Comparison of ENCODE assay signal across 10 mouse cellular contexts in genomic region chr7:66219028-66219793, GRCm38 (mm10).
DNase-seq lines count a peak whose midpoint lies in the region; ATAC-seq and TF ChIP-seq lines count a peak whose summit lies in the region.
"Had no signal": no experiment of that assay in that cellular context is flagged by ENCODE, and none has a peak within 500 bp of the region (broad histone marks: within the 10 kb centered on the region; RNA-seq: fewer than 3 reads in every experiment).

No protein-coding gene starts in this region.

- DNase-seq in heart, postnatal 0 days (ENCODE audit: low spot score): no peak
- DNase-seq in heart, adult 18-20 months: no peak
- DNase-seq in liver: peak; percentile 2
- no peak for DNase-seq in layer of hippocampus, adult 9-11 months
- no peak for DNase-seq in thymus, adult 2 months
- DNase-seq: gastrocnemius, postnatal 36 days had no signal

- TF ChIP-seq POLR2A in thymus, adult 2 months (IDR thresholded peaks at IDR 0.05; ENCODE audit: control insufficient read depth, extremely low read depth, insufficient read depth, low read length, poor library complexity): no peak

- H3K27me3 ChIP-seq in heart, postnatal 0 days (ENCODE audit: control insufficient read depth, insufficient read depth, low read length): no peaks in the 10 kb centered on the region
- no peaks in the 10 kb centered on the region for H3K27me3 ChIP-seq in midbrain, embryonic 13.5 days
- H3K27me3 ChIP-seq in midbrain, embryonic 15.5 days (replicated peaks): no peaks in the 10 kb centered on the region
- no peaks in the 10 kb centered on the region for H3K27me3 ChIP-seq in thymus, adult 2 months (ENCODE audit: control insufficient read depth, insufficient read depth, low read length)

- peaks cover 16% of the 10 kb centered on the region; the same call in 1 of the 2 replicates for H3K4me1 ChIP-seq in heart, postnatal 0 days (ENCODE audit: control insufficient read depth, insufficient read depth)
- H3K4me1 ChIP-seq in midbrain, embryonic 13.5 days (replicated peaks): peaks cover 26% of the 10 kb centered on the region
- H3K4me1 ChIP-seq in midbrain, embryonic 15.5 days: peaks cover 16% of the 10 kb centered on the region
- peaks cover 21% of the 10 kb centered on the region for H3K4me1 ChIP-seq in thymus, adult 2 months (replicated peaks; ENCODE audit: control insufficient read depth, insufficient read depth, low read length)

- no peak overlapping the region for H3K9ac ChIP-seq in heart, postnatal 0 days (replicated peaks; ENCODE audit: low read depth, low read length)
- H3K9ac ChIP-seq in midbrain, embryonic 13.5 days (replicated peaks): no peak overlapping the region
- no peak overlapping the region for H3K9ac ChIP-seq in midbrain, embryonic 15.5 days
- H3K9ac ChIP-seq: liver, embryonic 14.5 days had no signal

- H3K9me3 ChIP-seq in heart, postnatal 0 days (replicated peaks; ENCODE audit: control insufficient read depth, low read length): no peaks in the 10 kb centered on the region
- 0 out of 2 replicates have a peak, but pooled peaks cover 4% of the 10 kb centered on the region for H3K9me3 ChIP-seq in midbrain, embryonic 13.5 days
- no peaks in the 10 kb centered on the region for H3K9me3 ChIP-seq in midbrain, embryonic 15.5 days
- H3K9me3 ChIP-seq: G1E had no signal

- no peak for TF ChIP-seq EP300 in heart, postnatal 0 days (IDR thresholded peaks at IDR 0.05; ENCODE audit: low read depth)

- peak overlapping the region; percentile 77 for H3K27ac ChIP-seq in heart, postnatal 0 days (ENCODE audit: low read depth)
- no peak overlapping the region for H3K27ac ChIP-seq in midbrain, embryonic 13.5 days
- no peak overlapping the region for H3K27ac ChIP-seq in midbrain, embryonic 15.5 days
- H3K27ac ChIP-seq in thymus, adult 2 months (ENCODE audit: control insufficient read depth, insufficient read depth, low read length): no peak overlapping the region

- no peak overlapping the region for H3K4me2 ChIP-seq in heart, postnatal 0 days (ENCODE audit: low read depth, low read length)
- no peak overlapping the region for H3K4me2 ChIP-seq in midbrain, embryonic 13.5 days (replicated peaks)
- H3K4me2 ChIP-seq in midbrain, embryonic 15.5 days: no peak overlapping the region

- no peak overlapping the region for H3K4me3 ChIP-seq in heart, postnatal 0 days (ENCODE audit: low read depth, low read length)
- H3K4me3 ChIP-seq in midbrain, embryonic 13.5 days (replicated peaks): no peak overlapping the region
- no peak overlapping the region for H3K4me3 ChIP-seq in midbrain, embryonic 15.5 days
- no peak overlapping the region for H3K4me3 ChIP-seq in thymus, adult 2 months (ENCODE audit: control insufficient read depth, insufficient read depth, low read length)

- no peaks in the 10 kb centered on the region for H3K36me3 ChIP-seq in heart, postnatal 0 days (replicated peaks; ENCODE audit: control insufficient read depth, insufficient read depth, low read length)
- no peaks in the 10 kb centered on the region for H3K36me3 ChIP-seq in midbrain, embryonic 13.5 days
- no peaks in the 10 kb centered on the region for H3K36me3 ChIP-seq in midbrain, embryonic 15.5 days (replicated peaks)
- no peaks in the 10 kb centered on the region for H3K36me3 ChIP-seq in thymus, adult 2 months (ENCODE audit: control insufficient read depth, insufficient read depth, low read length)
- H3K36me3 ChIP-seq: G1E had no signal

- no peak for ATAC-seq in heart, postnatal 0 days (ENCODE audit: insufficient read depth, low read depth)
- ATAC-seq in midbrain, embryonic 13.5 days: 0 out of 2 replicates have a peak, but pooled peaks have one; percentile 9
- no peak for ATAC-seq in midbrain, embryonic 15.5 days (replicated peaks)

- no peak for TF ChIP-seq CTCF in heart, postnatal 0 days (IDR thresholded peaks at IDR 0.05; ENCODE audit: low read depth)
- TF ChIP-seq CTCF in thymus, adult 2 months (IDR thresholded peaks at IDR 0.05; ENCODE audit: borderline replicate concordance, control insufficient read depth, extremely low read depth, insufficient read depth, low read length, poor library complexity): no peak

- 73% methylated on average over 4 of the region's 4 CpGs for WGBS in heart, postnatal 0 days
- WGBS in midbrain, embryonic 13.5 days: 86% methylated on average over 4 of the region's 4 CpGs
- WGBS in midbrain, embryonic 15.5 days: 90% methylated on average over 4 of the region's 4 CpGs
- 82% methylated on average over 4 of the region's 4 CpGs for WGBS in thymus, adult 2 months
